Mouse (Mus musculus) thymus, adult 18-20 months (tissue): ENCODE results near the gene Lmo7.

Source experiments
- DNase-seq, 2 experiments: peaks; one replicate each; pipeline ENCODE4 v3.0.0; 2022; ENCODE audit warnings: mixed read lengths in 2 of 2

The Lmo7 gene

DNA sequence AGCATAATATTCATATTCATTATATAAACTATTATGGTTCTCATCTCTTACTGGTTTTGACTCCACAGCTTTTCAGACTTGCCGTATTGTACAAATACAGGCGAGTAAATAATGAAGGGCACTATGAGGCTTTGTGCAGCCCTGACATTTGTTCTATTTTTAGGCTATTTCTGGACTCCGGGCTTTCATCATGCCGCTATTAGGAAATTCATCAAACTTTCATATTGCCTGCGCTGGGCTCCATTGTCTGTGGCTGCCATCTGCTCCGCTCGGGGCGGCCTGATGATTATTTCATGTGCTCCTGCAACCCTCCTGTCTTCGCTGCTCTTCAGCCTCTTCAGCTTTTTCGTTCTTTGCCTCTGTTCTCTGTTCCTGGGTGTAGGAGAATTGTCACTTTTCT, 50.3 kb downstream of the Lmo7 start:
- DNase-seq, result no peak

DNA sequence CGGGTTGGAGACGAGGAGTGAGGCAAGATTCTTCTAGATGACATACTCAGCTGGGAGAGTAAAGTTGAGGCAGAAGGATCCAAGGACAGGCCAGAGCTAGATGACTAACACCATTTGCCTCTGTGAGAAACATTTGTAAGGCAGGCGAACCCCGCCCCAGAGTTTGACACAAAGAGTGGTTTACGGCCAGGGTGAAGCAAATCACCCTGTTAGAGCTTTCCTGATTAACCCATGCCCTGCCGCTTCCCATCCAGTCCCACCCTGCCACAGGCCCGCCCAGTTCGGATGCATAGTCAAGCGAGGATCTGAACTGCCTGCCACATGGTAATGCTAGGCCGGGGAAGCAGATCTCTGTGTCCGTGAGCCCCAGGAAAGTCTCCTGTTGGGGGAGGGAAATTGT, 51.5 kb downstream of the Lmo7 start:
- DNase-seq, result no peak

DNA sequence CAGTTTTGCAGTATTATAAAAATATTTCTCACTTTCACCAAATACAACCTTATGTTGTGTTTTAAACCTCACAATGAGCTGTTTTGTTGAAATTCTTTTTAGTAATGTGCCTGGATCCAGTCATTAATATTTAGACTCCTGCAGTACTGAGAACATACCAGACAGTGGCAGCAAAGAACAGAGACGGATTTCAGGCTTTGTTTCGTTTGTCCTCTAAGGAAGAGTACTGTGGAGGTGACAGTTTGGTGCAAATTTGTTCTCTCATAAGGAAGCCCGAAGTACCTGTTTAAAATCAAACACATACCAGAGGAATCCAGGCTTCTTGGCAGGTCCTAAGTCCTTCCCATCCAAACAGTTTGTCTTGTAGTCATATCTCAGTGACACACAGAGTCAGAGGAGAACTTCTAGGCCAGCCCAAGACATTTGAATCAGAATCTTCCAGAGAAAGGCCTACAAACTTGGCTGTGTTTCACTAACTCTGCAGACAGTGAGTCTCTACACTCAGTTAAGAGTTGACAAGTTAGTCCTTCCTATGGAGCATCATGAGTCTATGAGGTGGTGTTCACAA, 52.3 kb downstream of the Lmo7 start:
- DNase-seq, result no peak

GRCm38 (mm10) chr14:101784315-101784945, 54.7 kb downstream of the Lmo7 start:
- DNase-seq, result no peak

DNA sequence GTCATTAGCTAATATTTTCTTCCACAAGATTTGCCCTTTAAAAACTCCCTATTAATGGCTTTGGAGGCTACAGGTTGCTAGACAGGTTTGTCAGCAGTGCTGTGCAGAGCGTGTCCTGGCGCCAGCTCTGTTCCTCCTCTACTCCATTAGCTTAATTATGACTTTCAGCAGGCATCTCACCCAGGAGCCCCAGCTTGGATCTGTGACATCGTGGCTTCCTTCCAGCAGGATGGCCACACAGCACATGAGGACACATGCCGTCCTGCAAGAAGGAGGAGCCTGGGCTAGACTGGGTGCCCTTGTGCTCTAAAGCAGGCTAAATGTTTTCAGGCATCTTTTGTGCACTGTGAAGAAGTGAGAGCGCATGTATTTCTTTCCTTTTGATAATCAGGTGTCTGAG, 58.1 kb downstream of the Lmo7 start:
- DNase-seq, result peak in 1 of 2 experiments; percentile 3

- no peak for DNase-seq
Measured at GRCm38 (mm10) chr14:101788475-101788874, 58.7 kb downstream of the Lmo7 start.

DNA sequence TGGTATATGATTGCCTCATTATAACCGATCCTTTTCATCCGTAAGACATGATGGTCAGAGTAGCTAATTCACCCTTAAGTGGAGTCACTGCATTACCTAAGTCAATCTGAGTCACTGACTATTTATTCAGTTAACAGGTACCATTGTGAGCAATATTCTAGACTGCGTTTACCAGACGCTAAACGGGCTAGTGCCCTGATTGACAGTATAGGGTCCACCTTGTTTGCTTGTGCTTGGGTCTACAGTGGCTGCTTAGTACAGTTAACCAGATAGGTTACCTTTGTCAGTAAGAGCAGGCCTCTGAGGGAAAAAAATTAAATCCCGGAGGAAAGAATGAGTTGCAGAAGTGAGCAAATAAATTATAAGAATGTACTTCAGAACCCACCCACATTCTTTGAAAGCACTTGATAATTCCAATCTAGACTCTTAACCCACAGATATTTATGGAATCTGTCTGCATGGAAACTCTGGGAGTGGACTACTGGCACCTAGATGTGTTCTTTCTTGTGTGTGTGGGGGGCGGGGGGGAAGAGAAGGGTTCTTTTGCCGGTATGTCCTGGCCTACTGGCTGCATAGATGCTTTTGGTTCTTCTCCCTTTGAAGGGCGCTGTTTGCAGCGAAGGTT, 64.9 kb downstream of the Lmo7 start:
- DNase-seq, result no peak

GRCm38 (mm10) chr14:101797930-101798500, 68.3 kb downstream of the Lmo7 start:
- DNase-seq, result no peak

- DNase-seq, result no peak
Measured at GRCm38 (mm10) chr14:101798766-101799165, 69.0 kb downstream of the Lmo7 start.

DNA sequence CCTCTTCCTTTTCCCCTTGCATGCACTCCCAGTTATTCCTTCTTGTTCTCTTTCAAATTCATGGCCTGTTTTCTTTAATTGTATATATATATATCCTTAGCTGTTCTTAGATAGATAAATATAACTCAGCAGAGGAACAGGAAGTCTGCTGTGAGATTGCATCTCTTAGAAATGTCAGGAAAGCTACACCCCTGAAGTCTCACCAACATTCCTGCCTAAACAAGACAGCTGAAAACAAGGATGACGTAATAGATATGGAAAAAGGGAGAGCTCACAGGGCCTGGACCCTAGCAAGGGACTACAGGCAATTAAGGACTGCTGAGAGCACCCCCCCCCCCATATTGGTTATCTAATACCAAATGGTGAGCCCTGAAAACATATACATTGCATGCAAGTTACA, 71.9 kb downstream of the Lmo7 start:
- DNase-seq, result no peak

GRCm38 (mm10) chr14:101804119-101804518, 74.4 kb downstream of the Lmo7 start:
- no peak for DNase-seq

DNA sequence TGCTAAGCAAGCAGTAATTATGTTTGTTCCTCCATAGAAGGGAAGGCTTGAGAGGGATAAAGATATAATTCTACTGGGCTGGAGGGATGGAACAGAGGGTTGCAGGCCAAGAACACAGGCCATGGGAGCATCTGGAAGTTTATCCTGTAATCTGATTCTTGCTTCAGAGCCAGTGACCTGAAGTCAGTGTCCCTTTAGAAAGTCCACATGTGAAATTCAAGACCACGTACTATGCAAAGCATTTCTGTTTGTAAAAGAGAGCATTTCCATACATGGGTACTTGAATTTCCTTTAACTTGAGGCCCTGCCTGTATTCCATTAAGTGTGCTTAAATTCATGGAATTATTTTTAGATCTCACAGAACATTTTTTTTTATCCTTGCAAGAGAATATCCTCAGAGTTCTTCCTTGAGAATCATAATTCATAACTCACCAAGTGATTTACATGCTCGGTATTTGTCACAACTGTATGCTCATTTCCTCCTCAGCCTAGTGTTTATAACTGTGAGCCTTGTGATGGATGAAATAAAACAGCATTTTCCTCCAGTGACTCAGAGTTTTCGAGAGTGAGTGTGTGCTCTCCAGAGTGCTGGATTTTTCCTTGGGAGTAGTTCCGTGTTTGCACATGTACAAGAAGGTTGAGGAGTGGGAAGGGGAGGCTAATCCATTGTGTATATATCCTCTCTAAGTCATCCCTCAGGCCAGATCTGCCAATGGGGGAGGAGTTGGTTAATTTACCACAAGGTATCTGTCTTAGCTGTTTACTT, 75.0 kb downstream of the Lmo7 start:
- no peak for DNase-seq

- DNase-seq, result no peak
Measured at GRCm38 (mm10) chr14:101805328-101805697, 75.6 kb downstream of the Lmo7 start.

GRCm38 (mm10) chr14:101806058-101806457, 76.3 kb downstream of the Lmo7 start:
- no peak for DNase-seq

DNA sequence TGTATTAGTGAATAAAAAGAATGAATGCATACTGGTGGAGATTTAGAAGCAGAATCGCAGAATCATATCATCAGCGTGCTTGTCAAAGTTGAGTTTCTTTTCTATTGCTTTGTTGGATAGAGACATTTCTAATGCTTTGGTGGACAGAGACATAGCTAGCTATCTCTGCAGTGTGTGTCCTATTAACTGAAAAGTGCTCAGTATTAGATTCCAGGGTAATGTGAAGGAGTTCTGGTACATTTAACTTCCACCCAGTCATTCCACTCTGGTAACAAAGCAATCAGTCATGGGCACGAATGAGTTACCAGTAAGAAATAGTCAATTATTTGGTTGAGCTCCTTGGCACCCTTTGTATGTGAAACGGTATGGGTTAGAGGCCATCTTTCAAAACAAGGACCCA, 76.8 kb downstream of the Lmo7 start:
- DNase-seq, result no peak

DNA sequence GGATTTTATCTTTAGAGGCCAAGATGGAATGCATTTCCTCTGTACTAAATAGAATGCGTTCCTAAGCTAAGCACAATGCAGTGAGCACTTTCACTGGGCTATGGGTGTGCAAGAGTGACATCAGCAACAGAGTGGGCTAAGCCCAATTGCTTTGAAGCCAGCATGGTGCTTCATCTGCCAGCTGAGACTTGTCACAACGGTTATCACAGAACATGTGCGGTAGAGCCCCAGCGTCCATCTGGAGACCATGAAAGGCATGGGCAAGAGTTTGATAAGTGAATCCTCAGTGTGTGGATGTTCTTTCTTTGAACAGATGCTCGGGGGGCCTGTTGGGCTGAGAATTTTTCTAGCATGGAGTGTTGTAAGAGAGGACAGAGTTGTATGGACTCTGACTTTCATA, 86.7 kb downstream of the Lmo7 start:
- no peak for DNase-seq

GRCm38 (mm10) chr14:101822390-101822789, 92.6 kb downstream of the Lmo7 start:
- DNase-seq, result no peak

GRCm38 (mm10) chr14:101822871-101823270, 93.1 kb downstream of the Lmo7 start:
- DNase-seq, result no peak

DNA sequence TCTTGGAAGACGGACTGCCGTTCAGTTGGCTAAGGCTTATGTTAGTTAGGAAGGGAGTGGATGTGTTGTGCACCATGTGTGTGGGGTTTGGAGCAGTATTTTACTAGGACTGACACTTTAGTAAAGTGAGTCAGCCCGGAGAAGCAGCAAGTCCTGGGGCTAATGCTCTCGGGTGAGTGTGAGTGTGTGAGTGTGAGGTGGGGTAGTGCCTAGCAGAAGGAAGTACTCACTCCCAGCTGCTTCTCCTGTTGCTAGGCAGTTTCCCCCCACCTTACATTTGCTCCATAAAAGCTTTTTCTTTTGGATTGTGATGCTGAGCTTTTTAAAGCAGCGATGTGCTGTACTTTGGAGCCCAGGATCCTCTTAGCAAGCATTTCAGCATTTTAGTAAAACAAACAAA, 99.9 kb downstream of the Lmo7 start:
- no peak for DNase-seq

DNA sequence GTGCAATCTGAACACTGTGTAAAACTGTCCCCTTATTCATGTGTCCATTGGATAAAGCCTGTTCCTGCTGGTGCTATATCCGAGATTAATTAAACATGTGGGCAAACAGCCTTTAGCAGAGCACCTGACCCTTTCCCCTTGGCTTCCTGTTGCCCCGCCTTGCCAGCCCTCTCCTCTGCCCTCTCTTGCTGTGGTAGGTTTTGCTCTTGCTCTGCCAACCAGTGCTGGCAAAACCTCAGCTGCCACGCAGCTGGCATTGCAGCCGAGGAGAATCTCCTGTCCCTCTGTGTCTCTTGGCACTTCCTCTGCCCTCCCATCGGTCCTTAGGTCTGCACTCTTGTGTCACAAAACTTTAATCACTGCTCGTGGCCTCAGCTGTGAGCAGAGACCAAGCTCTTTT, 100.4 kb downstream of the Lmo7 start:
- DNase-seq, result no peak

DNA sequence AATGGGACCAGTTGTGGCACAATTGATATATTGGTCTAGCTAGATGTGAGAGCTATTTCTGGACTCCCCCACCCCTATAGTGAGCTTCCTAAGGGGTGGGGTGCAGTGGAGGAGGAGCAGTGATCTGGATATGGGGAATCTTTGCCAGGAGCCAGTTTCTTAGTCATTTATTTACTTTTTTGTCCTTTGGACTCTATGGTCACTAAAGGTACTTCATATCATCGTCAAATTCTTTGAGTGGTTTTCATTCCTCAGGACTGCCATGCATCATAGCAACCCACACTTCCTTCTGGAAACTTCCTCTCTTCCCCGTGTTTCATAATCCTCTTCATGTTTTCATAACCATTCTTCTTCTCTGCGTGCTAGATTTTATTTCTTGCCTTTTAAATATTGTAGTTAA, 104.4 kb downstream of the Lmo7 start:
- DNase-seq, result no peak

DNA sequence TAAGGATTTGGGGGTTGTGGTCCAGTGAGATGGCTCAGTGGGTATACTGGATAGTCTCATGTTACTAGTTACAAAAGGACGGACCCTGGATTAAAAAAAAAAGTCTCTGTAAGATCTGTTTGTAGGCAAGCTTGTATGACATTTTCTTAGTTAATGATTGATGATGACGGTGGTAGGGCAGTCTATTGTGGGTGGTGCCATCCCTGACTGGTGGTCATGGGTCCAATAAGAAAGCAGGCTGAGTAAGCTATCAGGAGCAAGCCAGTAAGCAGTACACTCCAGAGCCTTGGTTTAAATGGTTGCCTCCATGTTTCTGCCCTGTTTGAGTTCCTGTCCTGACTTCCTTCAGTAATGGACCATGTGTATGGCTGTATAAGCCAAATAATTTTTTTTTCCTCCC, 106.6 kb downstream of the Lmo7 start:
- no peak for DNase-seq

DNA sequence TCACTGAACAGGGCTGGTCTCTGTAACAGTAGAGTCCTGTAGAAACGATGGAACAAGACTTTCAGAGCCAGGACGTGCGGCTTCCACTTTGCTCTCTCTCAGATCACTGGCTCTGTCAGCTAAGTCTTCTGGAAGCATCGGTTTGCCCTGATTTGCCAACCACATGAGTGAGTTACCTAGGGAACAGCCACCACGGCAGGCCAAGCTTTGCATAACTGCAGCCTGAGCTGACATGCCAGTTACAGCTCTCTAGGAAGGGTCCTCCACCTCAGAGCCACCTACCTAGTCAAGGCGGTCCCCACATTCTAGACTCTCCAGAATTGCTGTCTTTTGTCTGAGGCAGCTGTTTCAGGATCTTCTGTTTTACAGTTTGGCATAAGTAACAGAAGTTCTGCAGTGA, 107.4 kb downstream of the Lmo7 start:
- DNase-seq, result no peak
